In genomic region chr5:115118961-115119570, GRCm38 (mm10) we compare ENCODE assay signal across 8 mouse cellular contexts. TPM values are rescaled to one million over a fixed set of nuclear protein-coding genes. Genes with fewer than 3 reads are reported as not detected.
A peak's percentile ranks its signal among the peaks of the same experiment; 100 is the strongest.
DNase-seq lines count a peak whose midpoint lies in the region; ATAC-seq and TF ChIP-seq lines count a peak whose summit lies in the region.

Gene Acads, minus strand, starts transcription at chr5:115119346.

- H3K4me3 ChIP-seq in bone marrow macrophage, adult 2 months (ENCODE audit: insufficient read depth, low read length), result peak within 1 kb of the TSS; percentile 98
- peak within 1 kb of the TSS; percentile 76 for H3K4me3 ChIP-seq in erythroblast, embryonic 14.5 days (replicated peaks)
- H3K4me3 ChIP-seq in heart, embryonic 12.5 days, result peak within 1 kb of the TSS; percentile 73
- H3K4me3 ChIP-seq in kidney, embryonic 16.5 days (ENCODE audit: low read length), result peak within 1 kb of the TSS; percentile 96
- peak within 1 kb of the TSS; percentile 81 for H3K4me3 ChIP-seq in liver, embryonic 16.5 days (ENCODE audit: low read depth, low read length)
- H3K4me3 ChIP-seq in neural tube, embryonic 11.5 days (ENCODE audit: low read depth, low read length), result peak within 1 kb of the TSS; percentile 85
- H3K4me3 ChIP-seq in testis, adult 2 months (ENCODE audit: control insufficient read depth, low read depth, low read length), result peak within 1 kb of the TSS; percentile 87

- peak; percentile 92 for DNase-seq in neural tube, embryonic 11.5 days (ENCODE audit: low spot score)

- peaks cover 19% of the 10 kb centered on the region for H3K36me3 ChIP-seq in erythroblast, embryonic 14.5 days (ENCODE audit: control insufficient read depth)
- H3K36me3 ChIP-seq in heart, embryonic 12.5 days, result peaks cover 47% of the 10 kb centered on the region
- H3K36me3 ChIP-seq in kidney, embryonic 16.5 days (ENCODE audit: insufficient read depth, low read length), result peaks cover 38% of the 10 kb centered on the region
- no peaks in the 10 kb centered on the region for H3K36me3 ChIP-seq in liver, embryonic 16.5 days (ENCODE audit: control insufficient read depth, insufficient read depth)
- H3K36me3 ChIP-seq in neural tube, embryonic 11.5 days (ENCODE audit: control insufficient read depth, insufficient read depth, low read length), result peaks cover 7% of the 10 kb centered on the region; the same call in 1 of the 2 replicates
- no peaks in the 10 kb centered on the region for H3K36me3 ChIP-seq in testis, adult 2 months (ENCODE audit: control insufficient read depth, insufficient read depth, low read length)

- no peaks in the 10 kb centered on the region for H3K27me3 ChIP-seq in erythroblast, embryonic 14.5 days (ENCODE audit: control insufficient read depth)
- H3K27me3 ChIP-seq in heart, embryonic 12.5 days (replicated peaks), result no peaks in the 10 kb centered on the region
- no peaks in the 10 kb centered on the region for H3K27me3 ChIP-seq in kidney, embryonic 16.5 days (ENCODE audit: insufficient read depth, low read length)
- no peaks in the 10 kb centered on the region for H3K27me3 ChIP-seq in liver, embryonic 16.5 days (ENCODE audit: control insufficient read depth, insufficient read depth, low read depth, low read length)
- no peaks in the 10 kb centered on the region for H3K27me3 ChIP-seq in neural tube, embryonic 11.5 days (ENCODE audit: control insufficient read depth, insufficient read depth, low read length)
- no peaks in the 10 kb centered on the region for H3K27me3 ChIP-seq in testis, adult 2 months (ENCODE audit: control insufficient read depth, insufficient read depth, low read length)

- ATAC-seq in CD4-positive, CD25-positive, alpha-beta regulatory T cell, adult 4 months, result peak; percentile 96
- ATAC-seq in heart, embryonic 12.5 days (ENCODE audit: insufficient number of reproducible peaks, low FRiP score), result peak; percentile 95
- peak; percentile 88 for ATAC-seq in kidney, embryonic 16.5 days (ENCODE audit: low FRiP score, low TSS enrichment)
- peak; percentile 91 for ATAC-seq in liver, embryonic 16.5 days (ENCODE audit: low read depth)
- peak; percentile 95 for ATAC-seq in neural tube, embryonic 11.5 days (ENCODE audit: insufficient read depth, low FRiP score, low TSS enrichment)

- H3K9me3 ChIP-seq in erythroblast, embryonic 14.5 days (ENCODE audit: control insufficient read depth, low read length), result peaks cover 10% of the 10 kb centered on the region
- H3K9me3 ChIP-seq in heart, embryonic 12.5 days (replicated peaks), result 0 out of 2 replicates have a peak, but pooled peaks cover 4% of the 10 kb centered on the region
- H3K9me3 ChIP-seq in kidney, embryonic 16.5 days (ENCODE audit: low read length), result no peaks in the 10 kb centered on the region
- no peaks in the 10 kb centered on the region for H3K9me3 ChIP-seq in liver, embryonic 16.5 days (replicated peaks; ENCODE audit: control insufficient read depth, low read length)
- H3K9me3 ChIP-seq in neural tube, embryonic 11.5 days (ENCODE audit: control insufficient read depth, low read length), result no peaks in the 10 kb centered on the region

- under 1% methylated on average over 39 of the region's 39 CpGs for WGBS in heart, embryonic 12.5 days
- under 1% methylated on average over 39 of the region's 39 CpGs for WGBS in kidney, embryonic 16.5 days
- WGBS in liver, embryonic 16.5 days (ENCODE audit: insufficient replicate concordance), result under 1% methylated on average over 39 of the region's 39 CpGs
- WGBS in neural tube, embryonic 11.5 days, result under 1% methylated on average over 39 of the region's 39 CpGs

- no peak for TF ChIP-seq POLR2A in bone marrow macrophage, adult 2 months (IDR thresholded peaks at IDR 0.05; ENCODE audit: borderline replicate concordance, low read depth, low read length)
- no peak for TF ChIP-seq POLR2A in testis, adult 2 months (IDR thresholded peaks at IDR 0.05; ENCODE audit: control insufficient read depth, low read depth, low read length)

- peak within 1 kb of the TSS; percentile 42 for H3K27ac ChIP-seq in bone marrow macrophage, adult 2 months (ENCODE audit: insufficient read depth, low read depth, low read length)
- H3K27ac ChIP-seq in heart, embryonic 12.5 days (ENCODE audit: poor library complexity, severe bottlenecking), result peak within 1 kb of the TSS; percentile 44
- H3K27ac ChIP-seq in kidney, embryonic 16.5 days (ENCODE audit: low read length), result peak within 1 kb of the TSS; percentile 83
- H3K27ac ChIP-seq in liver, embryonic 16.5 days (ENCODE audit: low read length), result peak within 1 kb of the TSS; percentile 60
- H3K27ac ChIP-seq in neural tube, embryonic 11.5 days (ENCODE audit: low read depth, low read length), result peak within 1 kb of the TSS; percentile 56; the same call in 1 of the 2 replicates
- no peak within 1 kb of the TSS for H3K27ac ChIP-seq in testis, adult 2 months (ENCODE audit: control insufficient read depth, insufficient read depth, low read depth, low read length)

- H3K9ac ChIP-seq in heart, embryonic 12.5 days, result peak within 1 kb of the TSS; percentile 88
- peak within 1 kb of the TSS; percentile 94 for H3K9ac ChIP-seq in kidney, embryonic 16.5 days (replicated peaks; ENCODE audit: low read length)
- H3K9ac ChIP-seq in liver, embryonic 16.5 days (ENCODE audit: low read depth, low read length), result peak within 1 kb of the TSS; percentile 78
- peak within 1 kb of the TSS; percentile 89 for H3K9ac ChIP-seq in neural tube, embryonic 11.5 days (ENCODE audit: low read length)

- peaks cover 6% of the 10 kb centered on the region for H3K4me1 ChIP-seq in bone marrow macrophage, adult 2 months (ENCODE audit: control insufficient read depth, insufficient read depth, low read length)
- peaks cover 30% of the 10 kb centered on the region for H3K4me1 ChIP-seq in erythroblast, embryonic 14.5 days (ENCODE audit: control insufficient read depth)
- H3K4me1 ChIP-seq in heart, embryonic 12.5 days (replicated peaks), result peaks cover 3% of the 10 kb centered on the region; the same call in 1 of the 2 replicates
- peaks cover 10% of the 10 kb centered on the region for H3K4me1 ChIP-seq in kidney, embryonic 16.5 days (ENCODE audit: insufficient read depth, low read length)
- peaks cover 15% of the 10 kb centered on the region for H3K4me1 ChIP-seq in liver, embryonic 16.5 days (ENCODE audit: control insufficient read depth, low read depth, low read length)
- H3K4me1 ChIP-seq in neural tube, embryonic 11.5 days (ENCODE audit: control insufficient read depth, insufficient read depth, low read length), result no peaks in the 10 kb centered on the region; the same call in 1 of the 2 replicates
- H3K4me1 ChIP-seq in testis, adult 2 months (ENCODE audit: control insufficient read depth, insufficient read depth, low read length), result peaks cover 8% of the 10 kb centered on the region

- H3K4me2 ChIP-seq in heart, embryonic 12.5 days, result peak within 1 kb of the TSS; percentile 77
- H3K4me2 ChIP-seq in kidney, embryonic 16.5 days (replicated peaks; ENCODE audit: low read depth, low read length), result peak within 1 kb of the TSS; percentile 78
- H3K4me2 ChIP-seq in liver, embryonic 16.5 days (ENCODE audit: low read depth, low read length), result peak within 1 kb of the TSS; percentile 85
- peak within 1 kb of the TSS; percentile 83 for H3K4me2 ChIP-seq in neural tube, embryonic 11.5 days (ENCODE audit: low read depth)

- no peak for TF ChIP-seq CTCF in bone marrow macrophage, adult 2 months (IDR thresholded peaks at IDR 0.05; ENCODE audit: low read depth, low read length)
- TF ChIP-seq CTCF in testis, adult 2 months (IDR thresholded peaks at IDR 0.05; ENCODE audit: control insufficient read depth, insufficient read depth, insufficient replicate concordance, low read depth, low read length), result no peak

RNA-seq across cellular contexts. Expression of gene Acads, which starts in this region (rescaled TPM):
- 10 to 100 TPM; 10.6 to 28.4 TPM for polyA plus RNA-seq in CD4-positive, CD25-positive, alpha-beta regulatory T cell, adult 4 months (2017; shearing (Covaris generic))
- polyA plus RNA-seq in bone marrow macrophage, adult 2 months (2012; ENCODE audit: insufficient read depth, insufficient read length, missing spikeins), result 22.3 and 22.7 TPM in 2 replicates
- polyA plus RNA-seq in erythroblast, embryonic 14.5 days (2012), result 0.71 and 0.84 TPM in 2 replicates
- 114 and 123 TPM in 2 replicates for polyA plus RNA-seq in heart, embryonic 12.5 days (2016; fragmentation: Nextera tagmentation; extraction: Ambion mirVana)
- 98.1 and 106 TPM in 2 replicates for polyA plus RNA-seq in kidney, embryonic 16.5 days (2015; fragmentation: Nextera tagmentation; extraction: Ambion mirVana)
- 48.8 and 54.2 TPM in 2 replicates for polyA plus RNA-seq in liver, embryonic 16.5 days (2015; fragmentation: Nextera tagmentation; extraction: Ambion mirVana)
- polyA plus RNA-seq in neural tube, embryonic 11.5 days (2014; fragmentation: Nextera tagmentation; extraction: Ambion mirVana), result 27.7 and 31.3 TPM in 2 replicates
- 11.2 and 12.1 TPM in 2 replicates for polyA plus RNA-seq in testis, adult 2 months (2012; rRNA removed)
